8 mouse cellular contexts compared by ENCODE assay signal in genomic region chr17:15423080-15423765, GRCm38 (mm10). TPM values are rescaled to one million over a fixed set of nuclear protein-coding genes. Genes with fewer than 3 reads are reported as not detected.
A peak's percentile ranks its signal among the peaks of the same experiment; 100 is the strongest.
DNase-seq lines count a peak whose midpoint lies in the region; ATAC-seq and TF ChIP-seq lines count a peak whose summit lies in the region.

No protein-coding gene starts in this region.

- H3K79me2 ChIP-seq in heart, adult 2 months (replicated peaks; ENCODE audit: control insufficient read depth, insufficient read depth, low read length): no peaks in the 10 kb centered on the region

- no peak for TF ChIP-seq POLR2A in heart, adult 2 months (IDR thresholded peaks at IDR 0.05; ENCODE audit: insufficient read depth, low read depth, low read length)

- no peaks in the 10 kb centered on the region for H3K27me3 ChIP-seq in heart, adult 2 months (ENCODE audit: control insufficient read depth, insufficient read depth, low read length)
- H3K27me3 ChIP-seq in heart, embryonic 11.5 days (ENCODE audit: control insufficient read depth, insufficient read depth, low read length): no peaks in the 10 kb centered on the region

- no peak overlapping the region for H3K4me3 ChIP-seq in heart, adult 2 months
- H3K4me3 ChIP-seq in heart, embryonic 11.5 days (ENCODE audit: low read depth, low read length): no peak overlapping the region

- no peak for TF ChIP-seq EP300 in heart, adult 2 months (IDR thresholded peaks at IDR 0.05; ENCODE audit: insufficient read depth, low read depth, low read length)

- no peak for TF ChIP-seq CTCF in heart, adult 2 months (IDR thresholded peaks at IDR 0.05)

- DNase-seq in heart, adult 2 months: peak; percentile 31 to 39
- peak; percentile 57 for DNase-seq in fat pad, adult 2 months (ENCODE audit: extremely low read depth, low read depth, low spot score)
- peak; percentile 55 for DNase-seq in kidney, postnatal 14 days
- DNase-seq in lung, postnatal 10 days: peak; percentile 22
- no peak for DNase-seq in natural killer cell, adult 2 months (ENCODE audit: low spot score in 2 of 2)
- DNase-seq in liver: no peak
- no peak for DNase-seq in spleen, postnatal 10 days (ENCODE audit: low spot score in 2 of 2)

- H3K9me3 ChIP-seq in heart, embryonic 11.5 days (replicated peaks; ENCODE audit: control insufficient read depth, low read length): no peaks in the 10 kb centered on the region

- H3K9ac ChIP-seq in heart, adult 2 months (ENCODE audit: low read depth, low read length): no peak overlapping the region
- H3K9ac ChIP-seq in heart, embryonic 11.5 days (ENCODE audit: low read depth, low read length): no peak overlapping the region

- H3K36me3 ChIP-seq in heart, adult 2 months (ENCODE audit: control insufficient read depth, insufficient read depth, low read length): no peaks in the 10 kb centered on the region
- peaks cover 28% of the 10 kb centered on the region for H3K36me3 ChIP-seq in heart, embryonic 11.5 days (ENCODE audit: control insufficient read depth, insufficient read depth, low read length)

- intact Hi-C loops in heart, adult 2 months (cut with DNase I): no loop called here

- H3K4me2 ChIP-seq in heart, embryonic 11.5 days: no peak overlapping the region

- H3K4me1 ChIP-seq in heart, adult 2 months (ENCODE audit: control insufficient read depth, insufficient read depth, low read length): peaks cover 4% of the 10 kb centered on the region; the same call in 1 of the 2 replicates
- no peaks in the 10 kb centered on the region for H3K4me1 ChIP-seq in heart, embryonic 11.5 days (ENCODE audit: control insufficient read depth, insufficient read depth, low read length)

- no peak for ATAC-seq in heart, embryonic 11.5 days (replicated peaks; ENCODE audit: insufficient number of reproducible peaks, low FRiP score, low TSS enrichment)

- H3K27ac ChIP-seq in heart, adult 2 months: no peak overlapping the region
- no peak overlapping the region for H3K27ac ChIP-seq in heart, embryonic 11.5 days (ENCODE audit: low read depth, low read length)

- WGBS in heart, adult 2 months: 52% methylated on average over 8 of the region's 8 CpGs
- 57% methylated on average over 8 of the region's 8 CpGs for WGBS in heart, embryonic 11.5 days (ENCODE audit: insufficient replicate concordance)

RNA-seq across cellular contexts. Expression of gene Fam120b, which starts 27.2 kb away (rescaled TPM):
- total RNA-seq in heart, adult 2 months (2021): 10 to 100 TPM; 11.9 to 12.7 TPM
- 7.1 and 10.6 TPM in 2 replicates for polyA plus RNA-seq in heart, adult 2 months (2012; rRNA removed)
- polyA plus RNA-seq in heart, embryonic 11.5 days (2014; fragmentation: Nextera tagmentation; extraction: Ambion mirVana): 16.7 and 19.1 TPM in 2 replicates

RNA-seq across cellular contexts. Expression of gene Dll1, which starts 46.6 kb away (rescaled TPM):
- 1 to 10 TPM; 5.1 to 5.8 TPM for total RNA-seq in heart, adult 2 months (2021)
- 5.4 and 10.0 TPM in 2 replicates for polyA plus RNA-seq in heart, adult 2 months (2012; rRNA removed)
- polyA plus RNA-seq in heart, embryonic 11.5 days (2014; fragmentation: Nextera tagmentation; extraction: Ambion mirVana): 5.4 and 6.3 TPM in 2 replicates

Comparison
In these comparisons a context has a peak if more than half of its experiments do, and no peak if none do; other contexts are left out.
1. DNase-seq: peak in heart, adult 2 months (2 of 2), fat pad, adult 2 months (single experiment), kidney, postnatal 14 days (single experiment) and lung, postnatal 10 days (single experiment); none in natural killer cell, adult 2 months (0 of 2), liver (single experiment) and spleen, postnatal 10 days (0 of 2).